Mouse (Mus musculus) lung, embryonic 16.5 days (tissue): Measurements from ENCODE around the gene Flad1. TPM values are rescaled to one million over a fixed set of nuclear protein-coding genes. Genes with fewer than 3 reads are reported as not detected.

Experiments used
- ATAC-seq: fragments of 200-750 bp; cut with Nextera tagmentation; 2 replicates; pipeline ENCODE4 v1.8.0; 2017; ENCODE audit warnings: low read depth, mild to moderate bottlenecking, moderate library complexity
- H3K27ac ChIP-seq: fragments of 300-500 bp; sonication (generic); 2 replicates; pipeline ENCODE4 v1.5.1; 2014; ENCODE audit warnings: mild to moderate bottlenecking, control low read depth, low read length
- H3K27me3 ChIP-seq: fragments of 300-500 bp; sonication (generic); 2 replicates; pipeline ENCODE4 v1.6.1; 2014; ENCODE audit warnings: low read depth, low read length, mixed read lengths; ENCODE audit not compliant: control insufficient read depth, insufficient read depth
- H3K36me3 ChIP-seq: fragments of 300-500 bp; sonication (generic); 2 replicates; pipeline ENCODE4 v1.6.1; 2014; ENCODE audit warnings: low read length; ENCODE audit not compliant: control insufficient read depth, insufficient read depth
- H3K4me1 ChIP-seq: fragments of 300-500 bp; sonication (generic); replicated peaks from 2 replicates; pipeline ENCODE4 v1.6.1; 2014; ENCODE audit warnings: low read length, mixed read lengths; ENCODE audit not compliant: control insufficient read depth, insufficient read depth
- H3K4me2 ChIP-seq: fragments of 300-500 bp; sonication (generic); 2 replicates; pipeline ENCODE4 v1.6.1; 2014; ENCODE audit warnings: low read depth, low read length, control low read depth
- H3K4me3 ChIP-seq: fragments of 300-500 bp; sonication (generic); 2 replicates; pipeline ENCODE4 v1.5.1; 2014; ENCODE audit warnings: mild to moderate bottlenecking, low read length, control low read depth
- H3K9ac ChIP-seq: fragments of 300-500 bp; sonication (generic); 2 replicates; pipeline ENCODE4 v1.6.1; 2014; ENCODE audit warnings: low read length, control low read depth
- H3K9me3 ChIP-seq: fragments of 300-500 bp; sonication (generic); 2 replicates; pipeline ENCODE4 v1.6.1; 2016; ENCODE audit warnings: low read length; ENCODE audit not compliant: control insufficient read depth
- WGBS: fragments of 180-500 bp; shearing (Covaris S2); extraction: QIAGEN DNeasy Blood & Tissue Kit; methylation state at CpG from one replicate; pipeline ENCODE4 v1.1.7; 2014; 5-methylcytosine and 5-hydroxymethylcytosine counted together
- polyA plus RNA-seq: library from polyadenylated mRNA; unstranded; fragments of >200 nt; fragmentation: Nextera tagmentation; extraction: Ambion mirVana; gene quantifications from 2 replicates; pipeline ENCODE4 v1.2.1, GENCODE M21; 2015

Gene Flad1
- polyA plus RNA-seq, 1 experiment from 2014 or later = 24.0 TPM

DNA sequence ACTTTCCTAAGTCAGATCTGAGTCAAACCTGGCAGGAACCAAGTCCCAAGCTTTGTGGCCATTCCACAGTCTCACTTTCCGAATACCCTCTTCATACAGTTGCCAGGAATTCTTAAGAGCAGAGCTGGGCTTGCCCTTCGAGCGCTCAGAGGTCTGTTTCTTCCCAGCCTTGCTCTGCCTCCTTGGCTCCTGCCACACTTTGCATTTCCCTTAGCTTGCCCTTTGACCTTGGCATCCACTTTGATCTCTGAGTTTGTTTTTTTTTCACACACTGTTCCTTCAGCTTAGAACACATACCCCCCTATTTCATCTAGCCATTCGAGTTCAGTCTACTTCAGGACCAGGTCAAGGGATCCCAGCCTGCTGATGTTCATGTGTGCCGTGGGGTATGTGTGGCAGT lies 60.4 kb downstream of the Flad1 start:
- Histone ChIP-seq H3K36me3 (no peaks in the 10 kb centered on the region), H3K4me1 (peaks cover 20% of the 10 kb centered on the region), H3K27me3 (no peaks in the 10 kb centered on the region; the same call in 1 of the 2 replicates), H3K4me3 (no peak overlapping the region), H3K27ac (no peak overlapping the region), H3K4me2 (no peak overlapping the region), H3K9me3 (no peaks in the 10 kb centered on the region), H3K9ac (no peak overlapping the region)
- ATAC-seq = no peak
- 49% methylated on average over 5 of the region's 5 CpGs for WGBS

Other genes starting within 250 kb of the Flad1 start
- gene Clk2, start 247.1 kb downstream of the Flad1 start, polyA plus RNA-seq = 22.7 and 25.1 TPM in 2 replicates
- gene Scamp3, start 234.4 kb downstream of the Flad1 start, polyA plus RNA-seq = 109 and 115 TPM in 2 replicates
- 19.4 and 22.2 TPM in 2 replicates for gene Fam189b, start 228.7 kb downstream of the Flad1 start, polyA plus RNA-seq
- 46.4 and 47.1 TPM in 2 replicates for gene Gba, start 208.9 kb downstream of the Flad1 start, polyA plus RNA-seq
- gene Thbs3, start 196.7 kb downstream of the Flad1 start, polyA plus RNA-seq = 57.7 and 65.4 TPM in 2 replicates
- 174 and 188 TPM in 2 replicates for gene Mtx1, start 184.8 kb downstream of the Flad1 start, polyA plus RNA-seq
- 151 and 162 TPM in 2 replicates for gene Muc1, start 182.8 kb downstream of the Flad1 start, polyA plus RNA-seq
- 304 and 314 TPM in 2 replicates for gene Krtcap2, start 165.9 kb downstream of the Flad1 start, polyA plus RNA-seq
- 7.2 and 7.7 TPM in 2 replicates for gene Trim46, start 165.6 kb downstream of the Flad1 start, polyA plus RNA-seq
- gene Dpm3, start 152.5 kb downstream of the Flad1 start, polyA plus RNA-seq = 135 and 138 TPM in 2 replicates
- gene Slc50a1, start 141.3 kb downstream of the Flad1 start, polyA plus RNA-seq = 65.7 and 66.7 TPM in 2 replicates
- gene Efna1, start 130.7 kb downstream of the Flad1 start, polyA plus RNA-seq = 97.2 and 104 TPM in 2 replicates
- 7.1 and 7.5 TPM in 2 replicates for gene Efna3, start 88.9 kb downstream of the Flad1 start, polyA plus RNA-seq
- 19.8 and 24.7 TPM in 2 replicates for gene Efna4, start 73.8 kb downstream of the Flad1 start, polyA plus RNA-seq
- 75.1 and 76.0 TPM in 2 replicates for gene Adam15, start 61.9 kb downstream of the Flad1 start, polyA plus RNA-seq
- 0.06 TPM in 1 of 2 replicates, not detected in the other for gene Dcst2, start 49.9 kb downstream of the Flad1 start, polyA plus RNA-seq
- gene Dcst1, start 46.6 kb downstream of the Flad1 start, polyA plus RNA-seq = 0.13 and 0.53 TPM in 2 replicates
- gene Zbtb7b, start 17.1 kb downstream of the Flad1 start, polyA plus RNA-seq = 4.8 and 5.9 TPM in 2 replicates
- gene Lenep, start 9.1 kb downstream of the Flad1 start, polyA plus RNA-seq = 0.21 TPM in 1 of 2 replicates, not detected in the other
- 490 and 518 TPM in 2 replicates for gene Cks1b, start 6.5 kb upstream of the Flad1 start, polyA plus RNA-seq
- gene Shc1, start 6.6 kb upstream of the Flad1 start, polyA plus RNA-seq = 110 and 114 TPM in 2 replicates
- gene Pygo2, start 18.3 kb upstream of the Flad1 start, polyA plus RNA-seq = 31.5 and 33.3 TPM in 2 replicates
- gene Pbxip1, start 24.8 kb upstream of the Flad1 start, polyA plus RNA-seq = 35.8 and 38.3 TPM in 2 replicates
- gene Pmvk, start 42.7 kb upstream of the Flad1 start, polyA plus RNA-seq = 44.4 and 50.0 TPM in 2 replicates
- 0.68 and 1.1 TPM in 2 replicates for gene Kcnn3, start 108.3 kb upstream of the Flad1 start, polyA plus RNA-seq